Mouse (Mus musculus) hindbrain, embryonic 10.5 days (tissue): Measurements from ENCODE around the gene Rdh5. TPM values are rescaled to one million over a fixed set of nuclear protein-coding genes. Genes with fewer than 3 reads are reported as not detected.

Source experiments
- DNase-seq: peaks from one replicate; pipeline ENCODE4 v3.0.0-alpha.2; 2017; ENCODE audit warnings: low spot score
- H3K27ac ChIP-seq: fragments of 300-500 bp; sonication (generic); 2 replicates; pipeline ENCODE4 v1.5.1; 2016; ENCODE audit warnings: mild to moderate bottlenecking, moderate library complexity
- H3K27me3 ChIP-seq: fragments of 300-500 bp; sonication (generic); 2 replicates; pipeline ENCODE4 v1.6.1; 2016; ENCODE audit warnings: mild to moderate bottlenecking; ENCODE audit not compliant: poor library complexity, insufficient read depth, severe bottlenecking
- H3K36me3 ChIP-seq: fragments of 300-500 bp; sonication (generic); 2 replicates; pipeline ENCODE4 v1.6.1; 2016; ENCODE audit warnings: mild to moderate bottlenecking, moderate library complexity
- H3K4me1 ChIP-seq: fragments of 300-500 bp; sonication (generic); replicated peaks from 2 replicates; pipeline ENCODE4 v1.6.1; 2016; ENCODE audit warnings: mild to moderate bottlenecking
- H3K4me3 ChIP-seq: fragments of 300-500 bp; sonication (generic); 2 replicates; pipeline ENCODE4 v1.5.1; 2016; ENCODE audit warnings: mild to moderate bottlenecking, moderate library complexity
- H3K9me3 ChIP-seq: fragments of 300-500 bp; sonication (generic); 2 replicates; pipeline ENCODE4 v1.6.1; 2016; ENCODE audit warnings: mild to moderate bottlenecking, moderate library complexity
- WGBS: fragments of 180-500 bp; shearing (Covaris S2); methylation state at CpG from one replicate; pipeline ENCODE4 v1.1.7; 2016; 5-methylcytosine and 5-hydroxymethylcytosine counted together
- polyA plus RNA-seq: library from polyadenylated mRNA; unstranded; fragments of >200 nt; fragmentation: Nextera tagmentation; extraction: Ambion mirVana; gene quantifications from 2 replicates; pipeline ENCODE4 v1.2.1, GENCODE M21; 2016

The Rdh5 gene
- polyA plus RNA-seq, 1 experiment from 2014 or later, result 18.7 TPM

DNA sequence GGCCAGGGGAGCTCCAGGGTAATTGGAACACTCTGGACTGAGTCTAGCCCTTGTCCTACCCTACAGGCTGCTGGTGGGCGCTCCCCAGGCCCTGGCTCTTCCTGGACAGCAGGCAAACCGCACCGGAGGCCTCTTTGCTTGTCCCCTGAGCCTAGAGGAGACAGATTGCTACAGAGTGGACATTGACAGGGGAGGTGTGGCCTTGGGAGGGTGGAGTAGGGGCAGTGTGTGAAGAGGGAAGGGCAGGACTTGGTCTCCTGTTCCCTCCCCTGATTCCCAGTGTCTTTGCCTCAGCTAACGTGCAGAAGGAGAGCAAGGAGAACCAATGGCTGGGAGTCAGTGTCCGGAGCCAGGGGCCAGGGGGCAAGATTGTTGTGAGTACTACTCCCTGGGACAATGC lies 16.3 kb upstream of the Rdh5 start:
- Histone ChIP-seq H3K36me3 (no peaks in the 10 kb centered on the region), H3K4me1 (peaks cover 7% of the 10 kb centered on the region), H3K27me3 (peaks cover 36% of the 10 kb centered on the region), H3K4me3 (no peak overlapping the region), H3K9me3 (no peaks in the 10 kb centered on the region), H3K27ac (no peak overlapping the region)
- 62% methylated on average over 5 of the region's 5 CpGs for WGBS
- no peak for DNase-seq

DNA sequence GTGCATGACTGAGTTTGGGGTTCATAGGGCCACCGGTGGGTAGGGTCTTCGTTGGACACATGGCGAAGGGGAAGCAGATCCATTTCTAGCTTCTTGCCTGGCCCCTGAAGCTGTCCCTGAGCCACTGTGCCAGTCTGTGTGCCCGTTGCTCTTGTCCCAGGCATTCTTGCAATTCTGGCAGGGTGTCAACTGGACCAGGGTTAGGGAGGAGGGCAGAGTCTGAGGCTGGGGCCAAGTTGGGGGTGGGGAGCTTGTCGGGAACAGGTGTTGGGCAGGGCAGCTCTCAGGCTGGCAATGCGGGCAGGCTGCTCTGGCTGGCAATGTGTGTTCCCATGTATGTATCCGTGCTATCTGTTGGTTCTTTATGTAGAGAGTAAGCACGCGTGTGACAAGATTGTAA lies 15.8 kb upstream of the Rdh5 start:
- H3K4me1 ChIP-seq, result peaks cover 13% of the 10 kb centered on the region
- H3K27me3 ChIP-seq, result peaks cover 41% of the 10 kb centered on the region
- WGBS, result 87% methylated on average over 9 of the region's 9 CpGs
- H3K36me3 ChIP-seq, result no peaks in the 10 kb centered on the region
- H3K9me3 ChIP-seq, result no peaks in the 10 kb centered on the region
- no peak overlapping the region for H3K4me3 ChIP-seq
- DNase-seq, result no peak
- no peak overlapping the region for H3K27ac ChIP-seq

DNA sequence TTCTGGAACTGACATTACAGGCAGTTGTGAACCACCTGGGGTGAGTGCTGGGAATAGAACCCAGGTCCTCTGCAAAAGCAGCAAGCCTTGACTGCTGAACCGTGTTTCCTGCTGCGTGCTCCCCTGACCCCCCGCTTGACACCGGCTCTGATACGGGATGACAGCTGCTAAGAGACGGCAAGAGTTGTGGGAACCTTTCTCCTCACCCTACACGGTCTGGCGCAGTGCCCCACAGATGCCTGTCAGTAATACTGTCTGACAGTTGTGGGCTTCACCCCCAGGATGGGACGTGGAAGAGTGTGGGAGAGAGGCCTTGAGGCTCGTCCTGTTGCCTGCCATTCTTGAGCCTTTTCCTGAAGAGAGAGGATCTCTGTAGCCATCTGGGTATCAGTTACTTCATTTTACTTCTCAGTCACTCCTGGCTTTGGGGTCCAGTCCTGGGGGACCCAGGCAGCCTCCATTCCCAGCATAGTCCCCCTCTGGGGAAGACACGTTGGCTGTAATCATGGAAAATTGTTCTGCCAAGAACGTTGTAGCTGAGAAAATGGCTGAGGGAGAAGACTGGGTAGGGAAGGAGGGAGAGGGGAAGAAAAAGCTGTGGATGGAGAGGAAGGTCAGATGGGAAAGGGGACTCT lies 15.2 kb upstream of the Rdh5 start:
- no peaks in the 10 kb centered on the region for H3K36me3 ChIP-seq
- H3K4me1 ChIP-seq, result peaks cover 17% of the 10 kb centered on the region
- no peaks in the 10 kb centered on the region for H3K9me3 ChIP-seq
- 69% methylated on average over 12 of the region's 12 CpGs for WGBS
- no peak overlapping the region for H3K4me3 ChIP-seq
- no peak for DNase-seq
- H3K27me3 ChIP-seq, result peaks cover 47% of the 10 kb centered on the region
- no peak overlapping the region for H3K27ac ChIP-seq

DNA sequence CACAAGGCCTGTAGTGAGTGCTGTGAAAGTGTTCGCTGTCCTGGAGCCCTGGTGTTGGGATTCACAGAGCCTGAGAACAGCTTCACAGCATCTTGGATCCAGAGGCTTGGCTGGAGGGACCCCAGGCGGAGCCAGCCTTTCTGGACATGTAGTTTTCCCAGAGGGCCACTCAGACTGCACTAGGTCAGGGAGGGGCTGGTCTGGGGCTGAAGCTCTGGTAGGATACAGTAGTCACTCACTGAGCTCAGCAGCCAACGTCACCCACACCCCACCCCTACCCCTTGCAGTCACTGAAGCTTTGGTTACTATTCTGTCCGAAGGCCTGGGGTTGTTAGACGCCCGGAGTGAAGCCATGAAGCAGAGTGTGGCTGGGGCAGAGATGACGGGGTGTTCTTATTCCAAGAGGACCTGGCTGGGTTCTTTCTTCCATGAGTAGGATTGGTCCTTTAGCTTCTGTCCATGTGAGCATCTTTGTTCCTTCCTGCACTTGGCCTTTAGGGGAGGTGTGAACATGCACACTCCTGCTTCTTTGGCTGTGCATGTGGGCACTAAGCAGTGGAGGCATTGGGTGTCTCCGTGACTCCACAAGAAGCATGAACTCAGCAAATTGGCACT lies 13.2 kb upstream of the Rdh5 start:
- Histone ChIP-seq H3K4me3 (no peak overlapping the region), H3K36me3 (no peaks in the 10 kb centered on the region), H3K9me3 (no peaks in the 10 kb centered on the region), H3K27me3 (peaks cover 66% of the 10 kb centered on the region), H3K4me1 (peaks cover 17% of the 10 kb centered on the region), H3K27ac (no peak overlapping the region)
- no peak for DNase-seq
- 78% methylated on average over 8 of the region's 8 CpGs for WGBS

DNA sequence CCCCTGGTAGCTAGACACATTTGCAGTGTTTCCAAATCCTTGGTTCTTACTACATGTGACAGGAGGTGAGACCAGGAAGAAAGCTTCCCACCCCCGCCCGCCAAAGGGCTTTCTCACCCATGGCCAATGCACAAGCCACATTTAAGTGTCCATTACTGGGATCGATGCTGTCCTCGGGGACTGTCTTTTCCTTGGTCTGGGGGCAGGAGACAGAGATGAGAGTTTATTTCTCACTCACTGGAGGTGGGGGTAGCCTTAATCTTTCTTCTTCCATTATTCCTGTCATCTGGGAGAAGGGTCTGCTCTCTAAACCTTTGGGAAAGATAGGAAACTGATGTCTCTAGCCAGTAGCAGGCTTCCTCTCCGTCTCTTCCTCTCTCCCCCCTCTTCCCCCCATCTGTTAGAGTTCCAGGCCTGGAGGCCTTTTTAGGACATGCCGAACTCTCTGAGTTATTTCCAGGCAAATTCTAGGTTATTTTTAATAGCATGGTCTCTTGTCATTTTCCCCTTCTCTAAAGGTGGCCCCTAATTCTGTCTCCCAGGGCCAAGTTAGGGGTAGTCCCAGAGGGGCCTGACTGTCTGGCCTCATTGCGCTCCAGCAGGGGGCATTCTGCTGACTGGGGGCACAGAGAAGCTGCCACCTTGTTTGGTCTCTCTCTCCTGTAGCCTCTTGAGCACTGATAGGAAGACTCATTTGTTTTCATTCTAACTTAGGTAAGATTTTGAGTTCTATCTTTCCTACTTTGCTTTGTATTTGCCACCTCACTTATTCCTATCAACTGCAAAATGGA lies 12.5 kb upstream of the Rdh5 start:
- Histone ChIP-seq H3K9me3 (no peaks in the 10 kb centered on the region), H3K27me3 (peaks cover 73% of the 10 kb centered on the region), H3K4me1 (peaks cover 17% of the 10 kb centered on the region), H3K36me3 (no peaks in the 10 kb centered on the region), H3K27ac (no peak overlapping the region), H3K4me3 (no peak overlapping the region)
- 64% methylated on average over 7 of the region's 7 CpGs for WGBS
- DNase-seq, result no peak

DNA sequence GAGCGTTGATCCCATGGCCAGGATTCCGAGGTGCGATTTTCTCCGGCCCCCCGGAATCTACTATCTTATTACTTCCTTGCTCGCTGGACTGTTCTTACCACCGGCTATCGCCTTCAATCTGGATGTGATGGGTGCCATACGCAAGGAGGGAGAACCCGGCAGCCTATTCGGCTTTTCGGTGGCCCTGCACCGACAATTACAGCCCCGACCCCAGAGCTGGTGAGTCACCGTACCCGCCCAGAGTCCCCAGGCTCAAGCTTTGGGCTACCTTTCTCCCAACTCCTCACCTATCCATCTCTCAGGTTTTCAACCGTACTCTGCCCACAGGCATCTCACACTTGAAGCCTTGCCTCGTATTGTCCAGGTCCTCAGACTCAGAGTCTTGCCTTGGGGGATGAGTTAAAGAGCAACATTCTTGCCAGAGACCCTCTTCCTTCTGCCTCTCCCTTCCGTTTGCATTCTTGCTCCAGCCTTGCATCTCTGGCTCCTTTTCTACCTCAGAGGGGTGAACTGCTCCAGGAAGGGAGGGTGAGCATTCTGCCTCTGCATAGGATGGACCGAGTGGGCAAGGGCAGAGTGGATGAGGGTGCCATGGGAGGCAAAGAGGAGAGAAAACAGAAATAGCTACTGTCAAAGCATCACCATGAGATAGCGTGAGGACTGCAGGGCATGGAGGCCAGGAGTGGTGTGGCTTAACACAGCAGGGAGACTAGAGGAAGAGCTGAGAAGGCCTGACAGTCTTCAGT lies 11.5 kb upstream of the Rdh5 start:
- Histone ChIP-seq H3K4me1 (peaks cover 17% of the 10 kb centered on the region), H3K36me3 (no peaks in the 10 kb centered on the region), H3K9me3 (no peaks in the 10 kb centered on the region), H3K4me3 (peak overlapping the region; percentile 57), H3K27me3 (peaks cover 83% of the 10 kb centered on the region), H3K27ac (0 out of 2 replicates have a peak overlapping the region, but pooled peaks have one; percentile 35)
- no peak for DNase-seq
- 3% methylated on average over 21 of the region's 21 CpGs for WGBS

DNA sequence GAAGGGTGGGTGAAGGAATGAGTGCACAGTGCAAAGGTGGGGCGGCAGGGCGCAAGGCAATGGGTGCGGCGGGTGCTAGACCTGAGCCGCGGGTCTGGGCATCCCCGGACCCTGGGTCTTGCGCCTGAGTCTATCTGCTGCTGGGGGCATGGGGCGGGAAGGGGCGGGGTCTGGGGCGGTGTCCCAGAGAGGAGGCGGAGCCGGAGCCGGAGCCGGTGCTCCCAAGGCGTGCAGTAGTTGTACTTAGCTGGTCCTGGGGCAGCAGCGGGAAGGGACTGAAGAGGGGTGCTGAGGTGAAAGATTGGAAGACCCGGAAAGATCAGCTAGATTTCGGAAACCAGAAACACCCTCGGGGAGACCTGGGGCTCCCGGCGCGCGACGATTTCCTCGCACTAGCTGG lies 10.9 kb upstream of the Rdh5 start, which contains the start of gene Itga7:
Gene Itga7 (plus strand): TSS at position 245 of the 400 bp plus-strand sequence.
- Histone ChIP-seq H3K36me3 (no peaks in the 10 kb centered on the region), H3K9me3 (no peaks in the 10 kb centered on the region), H3K4me1 (peaks cover 17% of the 10 kb centered on the region), H3K27me3 (peaks cover 89% of the 10 kb centered on the region), H3K27ac (0 out of 2 replicates have a peak within 1 kb of the TSS, but pooled peaks have one; percentile 35), H3K4me3 (peak within 1 kb of the TSS; percentile 57)
- DNase-seq, result peak; percentile 59
- WGBS, result under 1% methylated on average over 26 of the region's 26 CpGs

DNA sequence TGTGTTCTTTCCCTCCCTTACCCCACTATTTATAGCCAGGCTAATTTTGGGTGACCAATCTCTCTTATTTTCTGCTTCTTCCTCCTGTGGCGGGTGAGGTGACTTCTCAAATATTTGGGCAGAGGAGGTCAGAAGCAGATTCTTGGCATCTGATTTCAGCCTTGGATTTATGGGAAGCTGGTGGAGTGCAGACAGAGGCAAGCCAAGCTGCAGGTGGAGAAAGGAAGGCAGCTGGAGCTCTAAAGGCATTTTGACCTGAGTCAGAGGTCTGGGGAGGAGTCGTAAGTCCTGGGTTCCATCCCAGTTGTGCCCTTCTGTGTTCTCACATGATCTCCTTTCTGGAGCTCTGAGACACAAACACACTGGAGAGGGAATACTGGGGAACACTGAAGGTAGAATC lies 8.8 kb upstream of the Rdh5 start:
- Histone ChIP-seq H3K4me3 (no peak overlapping the region), H3K36me3 (no peaks in the 10 kb centered on the region), H3K27ac (no peak overlapping the region), H3K27me3 (peaks cover 91% of the 10 kb centered on the region), H3K4me1 (peaks cover 17% of the 10 kb centered on the region), H3K9me3 (no peaks in the 10 kb centered on the region)
- WGBS, result 86% methylated on average over 2 of the region's 2 CpGs
- DNase-seq, result no peak

DNA sequence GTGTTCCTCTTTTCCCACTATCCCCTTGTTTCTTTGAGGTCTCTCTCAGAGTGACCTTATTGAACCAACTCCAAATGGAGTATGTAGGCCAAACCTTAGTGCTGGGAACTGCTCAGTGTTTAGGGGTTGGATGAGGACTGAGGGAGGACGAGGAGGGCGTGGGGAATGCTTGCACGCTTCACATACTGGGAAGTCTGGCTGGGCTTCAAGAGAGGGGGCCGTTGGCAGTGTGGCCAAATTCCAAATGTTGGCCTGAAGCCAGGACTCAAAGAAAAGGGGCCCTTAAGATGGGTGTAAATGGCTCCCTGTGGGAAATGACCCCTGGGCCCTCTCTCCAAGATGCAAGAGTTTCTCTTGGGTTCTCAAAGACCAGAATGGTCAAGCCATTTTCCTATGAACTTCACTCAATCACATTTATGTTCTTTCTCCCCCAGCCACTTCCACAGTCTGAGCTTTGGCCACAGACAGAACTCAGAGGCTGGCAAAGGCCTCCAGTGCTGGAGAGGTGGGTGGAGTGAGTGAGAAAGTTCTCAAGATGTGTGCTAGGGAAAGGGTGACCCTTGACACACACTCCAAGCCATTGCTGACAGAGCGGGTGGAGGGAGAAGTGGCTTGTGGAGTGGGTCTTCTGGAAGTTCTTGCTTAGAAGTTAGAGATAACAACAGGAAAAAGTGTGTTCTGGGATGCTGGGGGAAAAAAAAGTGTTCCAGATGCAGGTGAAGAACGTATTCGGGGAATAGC lies 7.1 kb upstream of the Rdh5 start:
- Histone ChIP-seq H3K27ac (no peak overlapping the region), H3K27me3 (peaks cover 75% of the 10 kb centered on the region), H3K4me3 (no peak overlapping the region), H3K36me3 (no peaks in the 10 kb centered on the region), H3K9me3 (no peaks in the 10 kb centered on the region), H3K4me1 (peaks cover 17% of the 10 kb centered on the region)
- 77% methylated on average over 7 of the region's 7 CpGs for WGBS
- DNase-seq, result no peak

DNA sequence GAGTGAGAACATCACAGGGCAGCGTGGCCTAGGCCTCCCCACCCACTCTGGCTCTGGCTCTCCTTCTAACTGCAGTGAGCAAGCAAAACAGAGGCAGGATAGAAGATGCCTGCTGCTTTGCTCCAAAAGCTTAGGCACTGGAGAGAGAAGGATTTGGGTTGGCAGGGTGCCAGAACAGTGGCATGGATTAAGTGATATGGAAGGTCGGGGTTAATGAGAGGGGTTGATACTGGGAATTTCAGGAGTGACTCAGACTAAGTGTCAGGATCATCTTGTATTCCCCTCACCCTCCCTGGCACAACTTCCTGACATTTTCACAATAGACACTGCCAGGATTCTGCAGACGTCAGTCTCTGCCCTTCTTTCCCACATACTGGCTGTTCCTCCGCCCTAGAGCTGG lies 5.7 kb upstream of the Rdh5 start:
- DNase-seq, result no peak
- Histone ChIP-seq H3K4me3 (no peak overlapping the region), H3K27me3 (peaks cover 60% of the 10 kb centered on the region), H3K27ac (no peak overlapping the region), H3K9me3 (no peaks in the 10 kb centered on the region), H3K36me3 (no peaks in the 10 kb centered on the region), H3K4me1 (peaks cover 12% of the 10 kb centered on the region)
- WGBS, result 33% methylated on average over 4 of the region's 4 CpGs

DNA sequence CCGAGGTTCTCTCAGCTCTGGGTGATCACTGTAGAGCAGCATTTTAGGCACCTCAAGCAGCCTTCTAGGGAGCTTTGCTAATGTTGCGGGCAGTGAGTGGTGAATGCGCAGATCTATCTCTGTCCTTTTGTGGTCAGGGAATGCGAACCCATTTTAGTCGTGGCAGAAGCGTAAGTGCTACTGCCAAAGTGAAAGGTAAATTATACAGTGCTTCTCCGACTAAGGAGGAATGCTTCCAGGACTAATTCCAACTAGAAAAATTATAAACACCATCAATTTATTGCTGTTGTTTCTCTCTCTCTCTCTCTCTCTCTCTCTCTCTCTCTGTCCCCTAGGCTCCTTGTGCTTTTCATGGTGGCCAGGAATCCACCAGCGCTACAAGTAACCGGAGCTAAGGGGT lies 1.2 kb upstream of the Rdh5 start, which contains the start of gene Bloc1s1:
Gene Bloc1s1 (minus strand): TSS at position 101 of the 400 bp plus-strand sequence.
- H3K36me3 ChIP-seq, result 0 out of 2 replicates have a peak, but pooled peaks cover 3% of the 10 kb centered on the region
- H3K4me3 ChIP-seq, result peak within 1 kb of the TSS; percentile 78
- peak within 1 kb of the TSS; percentile 91 for H3K27ac ChIP-seq
- WGBS, result 65% methylated on average over 9 of the region's 9 CpGs
- DNase-seq, result no peak
- peaks cover 48% of the 10 kb centered on the region for H3K4me1 ChIP-seq
- peaks cover 17% of the 10 kb centered on the region for H3K27me3 ChIP-seq
- H3K9me3 ChIP-seq, result no peaks in the 10 kb centered on the region
